Mouse (Mus musculus): ENCODE measurements around the gene Psat1.

The Psat1 gene

DNA sequence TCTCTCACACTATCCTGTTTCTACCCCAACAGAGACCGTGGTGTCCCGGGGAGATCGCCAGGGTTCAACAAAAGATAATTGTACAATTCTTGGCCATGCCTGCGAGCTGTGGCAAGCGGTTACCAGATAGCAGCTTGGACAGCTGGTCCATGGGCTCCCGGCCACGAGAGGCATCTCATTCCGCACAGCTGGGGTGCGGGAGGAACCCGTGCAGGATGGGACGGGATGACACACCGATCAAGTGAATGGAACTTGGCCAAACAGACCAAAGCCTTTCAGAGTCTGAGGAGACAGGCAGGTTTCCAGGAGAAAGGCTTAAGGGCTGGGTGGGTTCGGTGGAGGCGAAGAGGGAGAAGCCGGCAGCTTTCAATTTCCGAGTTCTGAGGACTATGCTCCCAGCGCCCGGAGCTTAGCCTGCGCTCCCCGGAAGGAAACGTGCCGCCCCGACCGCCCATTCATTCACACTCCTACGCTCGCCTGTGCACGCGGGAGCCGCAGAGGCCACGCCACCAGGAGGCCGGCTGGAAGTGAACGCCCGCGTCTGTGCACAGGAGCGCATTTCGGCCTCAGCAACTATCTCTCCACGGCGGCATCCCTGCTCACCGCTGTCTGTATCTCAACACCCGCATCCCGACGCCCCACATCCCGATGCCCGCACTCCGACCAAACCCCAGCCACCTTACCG lies 22.8 kb downstream of the Psat1 start:
- peak; percentile 97 for DNase-seq

DNA sequence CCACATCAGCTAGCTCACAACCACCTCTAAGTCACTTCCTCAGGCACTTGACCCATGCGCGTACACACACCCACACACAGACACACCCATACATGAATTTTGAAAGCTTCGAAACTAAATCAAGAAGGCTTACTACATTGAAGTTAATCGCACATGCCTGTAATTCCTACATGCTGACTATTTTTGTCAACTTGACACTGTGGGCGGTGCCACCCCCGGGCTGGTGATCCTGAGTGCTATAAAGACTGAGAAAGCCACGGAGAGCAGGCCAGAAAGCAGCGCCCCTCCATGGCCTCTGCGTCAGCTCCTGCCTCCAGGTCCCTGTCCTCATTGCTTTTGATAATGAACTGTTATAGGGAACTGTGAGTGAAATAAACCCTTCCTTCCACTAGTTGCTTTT lies 23.7 kb downstream of the Psat1 start:
- DNase-seq = peak; percentile 95

DNA sequence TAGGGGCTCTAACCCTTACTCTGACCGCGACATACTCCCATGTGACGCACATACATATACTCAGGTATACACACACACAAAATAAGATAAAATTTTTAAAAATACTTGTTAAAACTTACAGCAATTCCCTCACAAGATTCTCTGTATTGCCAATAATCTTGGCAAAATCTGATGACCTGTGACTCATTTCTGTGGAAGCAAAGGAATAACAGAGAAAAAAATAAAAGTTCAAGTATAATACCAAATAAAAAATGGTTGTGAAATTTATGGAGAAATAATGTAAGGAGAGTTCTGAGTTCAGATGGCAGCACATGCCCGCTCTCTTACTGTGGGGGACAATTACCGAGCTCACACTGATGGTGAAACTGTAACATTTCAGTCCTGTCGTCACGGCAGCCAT lies 27.8 kb downstream of the Psat1 start:
- no peak for DNase-seq

DNA sequence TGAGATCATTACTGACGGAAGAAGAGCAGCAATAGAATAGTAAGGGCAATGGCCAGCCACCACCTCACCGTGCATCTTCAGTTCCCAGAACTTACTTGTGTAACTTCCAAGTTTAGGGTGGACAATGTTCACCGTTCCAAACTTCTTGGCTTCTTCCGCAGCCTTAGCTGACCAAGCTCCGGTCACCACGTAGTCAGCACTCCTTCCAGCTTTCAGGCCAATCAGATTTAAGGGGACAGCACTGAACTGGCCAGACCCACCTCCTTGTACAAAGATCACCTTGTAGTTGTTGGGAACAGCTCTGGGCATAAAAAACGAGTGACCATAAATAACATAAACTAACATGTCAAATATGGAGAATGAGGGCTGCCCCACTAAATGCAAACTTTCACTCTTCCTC lies 29.0 kb downstream of the Psat1 start:
- DNase-seq = no peak

DNA sequence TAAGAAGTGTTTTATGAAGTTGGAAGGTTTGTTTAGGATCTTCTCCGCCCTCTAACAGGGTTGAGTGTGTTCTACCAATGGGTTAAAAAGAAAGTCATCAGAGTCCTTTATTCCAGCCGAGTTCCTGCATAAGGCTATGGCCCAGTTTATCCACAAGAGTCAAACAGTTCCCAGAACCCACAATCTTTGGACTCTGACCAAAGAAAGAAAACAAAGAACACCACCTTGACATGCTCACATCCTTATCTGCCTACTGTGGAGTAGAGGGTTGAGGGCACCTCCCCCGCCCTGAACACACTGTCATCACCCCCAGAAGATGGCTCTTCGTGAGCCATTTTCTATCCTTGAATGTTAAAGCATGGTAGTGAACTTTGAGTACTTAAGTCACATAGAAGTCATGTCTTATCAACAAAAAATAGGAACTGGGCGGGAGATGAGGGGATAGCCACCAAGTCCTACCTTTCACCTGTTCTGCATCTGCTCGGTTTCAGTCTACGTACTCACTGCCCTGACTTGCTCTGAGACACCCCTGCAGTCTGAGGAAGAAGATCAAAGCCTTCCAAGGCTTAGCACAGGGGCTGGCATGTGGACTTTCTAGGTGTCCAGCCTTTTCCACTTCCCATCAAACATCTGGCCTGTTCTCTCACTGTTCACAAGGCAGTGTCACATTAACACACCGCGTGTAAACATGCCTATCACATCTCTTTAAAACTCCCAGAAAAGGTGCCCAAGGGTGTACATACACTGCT lies 33.7 kb downstream of the Psat1 start:
- DNase-seq = peak; percentile 59

DNA sequence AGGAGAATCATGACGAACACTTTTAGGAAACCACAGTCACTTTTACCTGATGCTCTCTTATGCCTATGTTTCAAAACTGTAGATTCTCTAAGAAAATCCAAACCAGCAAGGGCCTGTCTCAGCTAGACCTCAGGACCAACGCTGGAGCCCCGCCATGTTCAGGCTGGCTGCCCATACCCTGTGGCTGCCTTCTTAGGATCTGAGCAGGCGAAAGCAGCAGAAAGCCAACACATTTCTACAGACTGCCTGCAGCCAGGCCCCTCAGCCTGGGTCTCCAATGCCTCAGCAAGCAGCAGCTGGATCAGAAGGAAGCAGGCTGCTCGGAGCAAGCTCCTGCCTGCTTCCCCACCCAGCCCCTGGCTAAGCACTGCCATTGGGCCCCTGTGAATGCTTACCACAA lies 35.7 kb downstream of the Psat1 start:
- DNase-seq = peak; percentile 79

DNA sequence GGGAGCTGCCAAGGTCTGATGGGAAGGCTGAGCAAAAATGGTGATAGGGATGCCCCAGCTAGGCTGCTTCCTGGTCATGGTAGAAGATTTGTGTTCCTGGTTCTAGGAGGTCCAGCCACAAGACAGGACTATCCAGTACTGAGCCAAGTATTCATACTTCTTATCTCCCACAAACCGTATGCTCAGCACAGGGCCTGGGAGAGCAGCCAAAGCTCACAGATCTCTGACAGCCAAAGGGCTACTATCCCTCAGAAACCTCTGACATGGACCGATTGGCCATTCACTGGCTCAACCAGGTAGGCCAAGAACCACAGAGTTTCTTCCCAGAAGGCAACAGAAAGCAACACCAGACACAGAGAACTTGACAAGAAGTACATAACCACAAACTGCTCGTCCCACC lies 36.1 kb downstream of the Psat1 start:
- DNase-seq = peak; percentile 95

DNA sequence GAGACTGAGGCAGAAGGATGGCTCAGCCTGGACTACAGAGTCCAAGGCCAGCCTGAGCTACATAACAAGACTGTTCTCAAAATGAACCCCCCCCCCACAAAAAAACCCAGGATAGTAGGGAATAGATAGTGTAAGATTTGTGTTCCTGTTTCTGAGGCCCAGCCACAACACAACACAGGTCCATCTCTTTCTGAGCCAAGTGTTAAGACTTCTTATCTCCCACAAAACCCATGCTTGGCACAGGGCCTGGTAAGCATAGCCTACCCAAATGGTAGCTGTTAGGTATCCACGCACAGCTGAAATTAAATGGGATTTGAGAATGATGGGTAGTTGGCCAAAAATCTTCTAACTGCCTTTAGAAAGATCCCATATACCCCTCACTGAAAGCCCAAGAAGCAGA lies 36.6 kb downstream of the Psat1 start:
- no peak for DNase-seq

DNA sequence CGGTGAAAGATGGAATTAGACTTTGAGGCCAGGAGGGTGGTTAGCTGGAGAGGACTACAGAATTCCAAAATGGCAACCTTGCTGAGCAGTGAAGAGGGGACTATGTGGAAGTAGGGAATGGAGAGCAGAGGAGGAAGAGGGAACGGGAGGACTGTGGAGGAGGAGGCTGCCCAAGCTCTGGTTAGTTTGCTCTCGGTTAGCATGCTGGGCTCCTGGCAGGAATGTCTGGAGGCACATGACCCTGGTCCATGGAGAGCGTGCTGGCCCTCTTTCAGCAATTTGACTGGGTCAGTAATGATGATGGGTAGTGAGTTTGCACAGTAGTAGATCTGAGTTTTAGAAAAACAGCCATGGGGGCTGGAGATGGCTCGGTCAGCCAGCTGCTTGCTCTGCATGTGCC lies 39.1 kb downstream of the Psat1 start:
- peak; percentile 76 for DNase-seq

DNA sequence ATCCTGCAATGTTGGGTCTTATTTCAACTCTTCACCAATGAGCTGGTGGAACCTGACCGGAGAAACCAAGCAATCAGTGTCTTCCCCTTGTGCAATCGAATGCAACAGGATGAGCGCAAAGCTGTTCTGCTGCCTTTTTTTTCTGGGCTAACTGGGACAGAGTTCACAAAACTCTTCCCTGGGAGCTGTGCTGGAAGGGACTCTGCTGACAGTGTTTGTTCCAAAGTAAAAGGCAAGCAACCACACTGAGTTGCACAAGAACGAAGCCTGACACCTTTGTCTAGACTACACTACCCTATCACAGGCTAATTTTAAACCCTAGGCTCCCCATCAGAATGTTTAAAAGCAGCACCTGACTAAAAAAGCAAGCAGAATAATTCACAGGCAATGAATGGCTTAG lies 42.4 kb downstream of the Psat1 start:
- peak; percentile 90 for DNase-seq

DNA sequence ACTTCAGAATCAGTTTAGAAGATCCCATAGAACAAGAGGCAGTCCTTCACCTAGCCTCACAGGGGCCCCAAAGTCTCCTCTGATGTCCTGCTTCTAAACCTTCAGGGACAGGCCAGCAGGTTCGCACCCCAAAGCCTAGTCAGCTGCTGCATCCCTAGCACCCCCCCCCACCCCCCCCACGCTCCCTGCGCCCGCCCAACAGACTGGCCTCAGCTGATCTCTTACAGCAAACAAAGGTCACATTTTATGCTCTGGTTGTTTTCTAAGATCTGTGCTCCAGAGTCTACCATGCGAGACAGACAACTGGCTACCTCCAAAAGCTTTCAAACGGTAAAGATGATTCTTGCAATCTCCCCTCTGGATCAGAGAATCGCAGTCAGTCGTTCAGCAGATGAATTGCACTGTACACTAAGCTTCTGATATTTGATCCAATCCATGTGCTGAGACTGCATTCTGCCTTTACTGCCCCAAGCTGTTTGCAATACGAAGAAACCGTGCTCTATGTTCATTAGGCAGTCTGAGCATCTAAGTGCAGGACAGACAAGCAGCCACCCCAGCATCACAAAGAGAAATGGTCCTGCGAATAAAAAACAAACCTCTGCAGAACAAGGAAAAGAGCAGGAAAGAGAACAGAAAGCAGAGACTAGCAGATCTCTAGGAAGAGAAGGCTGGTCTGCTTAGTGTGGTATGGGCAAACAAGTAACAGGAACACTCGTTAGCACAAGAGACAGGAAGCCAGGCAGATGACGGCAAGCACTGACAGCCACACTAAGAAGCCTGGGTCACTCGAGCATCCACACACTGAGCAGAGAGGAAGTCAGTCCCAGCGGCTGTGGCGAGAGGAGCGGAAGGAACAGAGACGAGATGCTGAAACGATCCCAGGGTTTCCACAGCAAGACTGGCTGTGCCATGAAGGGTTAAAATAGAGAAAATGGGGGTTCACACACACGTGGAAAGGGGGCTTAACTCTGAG lies 43.3 kb downstream of the Psat1 start:
- DNase-seq = peak; percentile 83

DNA sequence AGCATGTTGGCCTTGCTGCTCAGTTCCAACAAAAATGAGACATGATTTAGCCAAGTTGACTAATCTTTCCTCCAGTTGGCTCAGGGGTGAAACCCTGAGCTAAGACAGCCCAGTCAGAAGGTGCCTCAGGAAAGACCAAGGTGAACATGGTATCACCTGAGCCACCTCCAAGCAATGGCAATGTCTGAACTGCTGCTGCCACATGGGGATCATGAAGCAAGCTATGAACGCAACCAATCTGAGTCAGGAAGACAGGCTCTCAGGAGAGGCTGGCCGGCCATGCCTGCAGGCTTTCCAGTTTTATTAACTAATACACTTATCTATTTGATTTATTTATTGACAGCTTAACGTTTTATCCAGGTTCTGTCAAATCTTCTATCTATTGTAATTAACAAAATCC lies 51.5 kb downstream of the Psat1 start:
- peak; percentile 80 for DNase-seq

DNA sequence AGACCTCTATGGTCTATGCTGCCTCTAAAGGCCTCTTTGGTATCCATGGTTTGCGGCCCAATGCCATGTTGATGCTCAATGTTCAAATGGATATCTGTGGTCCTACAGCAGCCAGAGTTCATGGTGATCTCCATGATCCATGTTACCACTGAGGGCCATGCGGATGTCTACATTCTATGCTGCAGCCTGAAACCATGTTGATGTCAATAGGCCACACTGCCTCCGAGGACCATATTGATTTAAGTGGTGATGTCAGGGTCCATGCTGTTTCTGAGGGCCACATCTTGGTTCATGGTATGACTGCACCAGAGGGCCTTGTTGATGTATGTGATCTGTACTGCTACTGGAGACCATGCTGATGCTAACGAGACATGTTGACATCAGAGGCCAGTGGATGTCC lies 55.0 kb downstream of the Psat1 start:
- peak; percentile 73 for DNase-seq

DNA sequence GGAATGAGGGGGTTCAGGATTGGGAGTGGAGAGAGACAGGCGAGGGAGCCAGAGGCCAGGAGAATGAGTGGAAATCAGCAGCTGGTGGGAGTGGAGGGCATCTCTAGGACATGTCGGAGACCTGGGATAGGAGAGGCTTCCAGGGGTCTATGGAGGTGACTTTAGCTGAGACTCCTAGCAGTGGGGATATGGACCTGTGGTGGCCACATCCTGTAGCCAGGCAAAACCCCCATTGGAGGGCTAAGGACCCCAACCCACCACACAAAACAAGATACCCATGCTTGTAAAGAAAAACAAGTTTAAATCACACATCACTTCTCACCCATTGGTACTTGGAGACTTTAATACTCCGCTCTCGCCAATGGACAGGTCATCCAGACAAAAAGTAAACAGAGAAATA lies 58.7 kb downstream of the Psat1 start:
- peak; percentile 53 for DNase-seq

DNA sequence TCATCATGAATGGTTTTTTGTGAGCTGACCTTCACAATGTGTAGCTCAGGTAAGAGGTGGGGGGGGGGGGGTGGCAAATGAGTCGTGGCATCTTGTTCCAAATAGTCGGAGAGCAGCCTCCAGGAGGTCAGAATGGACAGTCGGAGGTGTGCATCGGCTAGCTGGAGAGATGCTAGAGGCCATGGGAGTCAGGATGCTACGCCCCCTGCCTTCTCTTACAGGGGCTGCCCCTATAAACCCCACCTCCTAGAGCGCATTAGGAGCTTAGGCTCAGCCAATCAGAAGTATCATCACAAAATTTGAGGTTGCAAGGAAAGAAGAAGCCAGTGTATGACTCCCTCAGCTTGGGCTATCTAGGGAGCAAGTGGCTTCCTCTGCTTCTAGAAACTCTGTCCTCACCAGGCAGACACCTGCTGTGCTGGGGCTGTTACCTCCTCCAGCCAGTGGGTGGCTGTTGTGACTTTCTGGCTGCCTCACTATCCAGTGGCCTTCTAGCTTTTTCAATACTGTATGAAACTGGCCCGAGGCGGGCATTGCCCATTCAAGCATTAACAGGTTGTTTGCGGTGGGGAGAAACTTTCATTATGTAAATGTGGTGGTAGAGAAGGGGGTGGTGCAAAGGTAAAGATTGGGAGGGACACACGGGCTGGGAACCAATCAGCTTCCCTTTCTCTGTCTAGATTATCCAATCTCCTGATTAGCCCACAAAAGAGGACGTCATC lies 64.3 kb downstream of the Psat1 start:
- DNase-seq = peak; percentile 70

DNA sequence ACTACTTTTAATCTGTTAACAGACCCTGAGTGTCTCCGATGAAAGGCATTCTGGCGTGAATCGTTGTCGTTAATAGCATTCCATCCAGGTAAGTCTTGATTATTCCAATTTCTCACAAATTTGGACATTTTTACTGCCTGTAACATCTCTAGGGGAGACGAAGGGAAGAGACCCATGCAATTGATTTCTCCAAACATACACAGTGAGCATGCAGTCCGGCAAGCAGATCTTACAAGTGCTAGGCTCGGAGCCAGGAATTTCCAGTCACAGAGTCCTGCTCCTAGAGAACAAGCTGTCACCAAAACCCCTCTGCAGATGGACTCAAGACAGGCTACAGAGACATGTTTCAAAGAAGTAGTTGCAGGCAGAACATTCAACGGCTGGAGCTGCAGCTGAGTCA lies 66.4 kb downstream of the Psat1 start:
- peak; percentile 8 for DNase-seq

DNA sequence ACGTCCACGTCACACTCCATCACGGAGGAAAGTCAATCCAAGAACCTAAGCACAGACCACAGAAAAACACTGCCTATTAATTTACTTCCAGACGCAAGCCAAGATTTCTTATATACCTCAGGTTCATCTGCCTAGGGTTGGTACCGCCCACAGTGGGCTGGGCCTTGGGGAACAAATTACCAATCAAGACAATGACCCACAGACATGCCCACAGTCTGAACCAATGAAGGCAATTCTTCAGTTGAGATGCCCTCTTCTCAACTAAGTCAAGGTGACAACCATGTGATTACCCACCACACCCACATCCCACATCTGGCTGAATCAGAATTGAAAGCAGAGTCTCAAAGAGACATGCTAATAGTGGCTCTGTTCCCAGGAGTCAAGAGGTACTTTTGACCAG lies 67.9 kb downstream of the Psat1 start:
- DNase-seq = peak; percentile 67

DNA sequence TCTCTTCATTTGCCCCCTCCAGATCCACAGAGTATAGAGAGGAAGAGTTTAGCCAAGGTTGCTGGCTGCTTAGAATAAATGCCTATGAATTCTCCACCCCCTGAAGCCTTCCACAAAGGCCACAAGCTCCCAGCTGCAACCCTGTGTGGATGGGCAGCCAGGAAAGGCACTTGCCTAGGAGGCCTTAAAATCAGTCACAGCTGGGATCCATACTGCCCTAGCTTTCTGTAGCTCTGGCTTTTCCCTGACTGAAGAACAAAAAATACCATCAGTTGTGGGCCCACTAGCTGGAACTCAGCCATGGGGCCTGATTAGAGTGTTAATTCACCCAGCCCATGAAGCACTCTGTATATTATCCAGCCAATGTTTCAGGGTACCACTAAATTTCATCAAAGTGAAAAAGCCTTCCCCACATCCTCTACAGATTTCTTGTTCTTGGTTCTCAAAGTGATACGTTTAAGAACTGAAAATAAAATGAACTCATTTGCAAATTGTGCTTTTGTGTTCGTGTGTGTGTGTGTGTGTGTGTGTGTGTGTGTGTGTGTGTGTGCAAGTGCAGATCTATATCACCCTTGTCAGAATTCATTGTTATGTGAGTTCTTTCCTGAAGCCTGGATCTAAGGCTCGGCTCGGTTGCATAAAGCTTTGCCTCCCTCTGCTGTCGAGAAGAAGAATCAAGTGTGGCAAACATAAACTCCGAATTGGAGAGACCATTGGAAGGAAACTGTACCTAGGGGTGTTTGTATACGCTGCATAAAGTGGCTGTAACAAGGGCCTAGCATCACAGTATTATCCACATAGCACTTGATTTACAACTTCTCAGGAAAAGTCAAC lies 78.1 kb downstream of the Psat1 start:
- peak; percentile 19 for DNase-seq

DNA sequence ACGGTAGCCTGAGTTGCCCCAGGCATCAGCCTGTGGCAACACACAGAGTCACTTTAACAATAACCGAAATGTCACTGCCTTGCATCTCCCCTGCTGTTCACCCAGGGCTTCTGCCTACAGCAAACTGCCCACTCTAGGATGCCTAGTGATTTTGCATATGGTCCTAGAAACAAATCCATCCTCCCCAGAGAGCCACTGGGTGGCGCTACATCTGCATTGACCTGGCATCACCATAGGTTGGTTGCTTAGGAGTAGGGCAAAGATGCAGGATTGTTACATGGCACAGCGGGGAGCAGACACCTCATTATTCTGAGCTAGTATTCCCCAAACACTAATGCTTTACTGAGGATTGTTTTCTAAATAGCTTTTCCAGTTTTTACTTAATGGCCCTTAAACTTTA lies 80.3 kb downstream of the Psat1 start:
- peak; percentile 67 for DNase-seq

DNA sequence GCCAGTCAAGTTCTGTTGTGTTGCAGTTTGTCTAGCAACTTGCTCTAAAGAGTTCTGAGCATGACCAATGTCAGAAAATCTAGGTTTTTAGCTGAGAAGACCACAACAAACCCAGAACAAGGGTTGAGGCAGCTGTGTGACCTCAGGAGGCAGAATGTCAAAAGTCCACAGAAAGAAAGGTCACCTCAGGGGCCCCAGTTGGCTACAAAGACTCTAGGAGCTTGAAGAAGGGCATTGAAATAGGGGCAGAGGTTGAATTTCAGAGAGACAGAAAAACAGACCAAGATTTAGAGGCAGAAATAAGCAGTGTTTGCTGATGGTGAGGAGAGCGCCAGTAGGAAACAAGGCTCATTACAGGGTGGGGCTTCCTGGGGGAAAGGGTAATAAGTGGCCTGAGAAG lies 81.0 kb downstream of the Psat1 start:
- peak; percentile 81 for DNase-seq

DNA sequence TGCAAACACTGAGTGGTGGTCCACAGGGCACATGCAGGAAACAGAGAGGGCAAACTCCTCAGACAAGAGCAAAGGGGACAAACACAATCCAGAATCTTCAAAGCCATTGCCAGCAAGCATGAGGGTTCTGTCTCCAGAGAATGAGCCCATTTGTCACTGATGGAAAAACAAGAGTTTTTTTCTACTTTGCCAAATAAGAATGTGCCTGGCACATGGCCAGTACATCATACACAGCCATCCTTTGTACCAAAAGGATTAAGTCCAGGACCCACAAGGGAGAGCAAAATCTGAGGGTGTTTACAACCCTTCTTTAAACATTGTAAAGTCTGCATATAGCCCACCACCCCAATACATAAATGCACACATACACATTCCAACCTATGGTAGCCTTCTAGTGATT lies 81.7 kb downstream of the Psat1 start:
- peak; percentile 50 for DNase-seq

DNA sequence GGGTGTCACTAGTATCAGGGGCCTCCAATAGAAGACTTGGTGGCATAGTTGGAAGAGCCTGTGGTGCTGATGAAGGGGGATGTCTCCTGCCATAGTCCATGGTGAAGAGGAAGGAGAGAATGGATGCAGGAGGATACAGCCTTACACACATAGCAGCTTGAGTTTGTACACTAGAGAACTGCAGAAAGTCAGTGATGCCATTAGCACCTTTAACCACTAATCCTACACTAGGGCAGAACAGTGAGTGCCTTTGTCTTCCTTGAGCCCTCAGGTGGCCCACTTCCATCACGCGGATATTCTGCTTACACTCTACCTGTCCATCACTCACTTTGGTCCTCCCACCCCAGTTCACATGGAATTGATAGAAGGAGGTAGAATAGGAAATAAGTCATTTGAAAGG lies 83.0 kb downstream of the Psat1 start:
- DNase-seq = peak; percentile 68
